Mouse (Mus musculus): ENCODE data around the gene Gale.

DNA sequence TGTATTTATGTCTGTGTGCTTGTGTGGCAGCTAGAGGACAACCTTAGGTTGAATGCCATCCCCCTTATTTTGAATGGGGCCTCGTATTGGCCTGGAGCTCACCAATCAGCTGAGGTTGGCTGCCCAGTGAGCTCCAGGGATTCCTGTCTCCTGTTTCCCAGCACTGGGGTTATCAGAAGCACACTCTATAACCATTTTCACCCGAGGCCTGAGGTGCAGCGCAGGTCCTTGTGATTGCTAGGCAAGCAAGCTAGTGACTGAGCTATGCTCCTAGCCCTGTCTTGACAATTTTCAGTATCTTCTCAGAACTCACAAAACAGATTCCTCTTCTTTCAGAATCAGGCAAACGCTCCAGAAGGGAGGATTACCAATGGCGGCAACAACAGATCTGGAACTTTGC, 21.0 kb downstream of the Gale start:
- no peak for TF ChIP-seq POLR2A (IDR thresholded peaks at IDR 0.05; ENCODE audit: low read depth, low read length)
- no peak for TF ChIP-seq CTCF (IDR thresholded peaks at IDR 0.05; ENCODE audit: borderline replicate concordance, insufficient read depth, low read length)

All from embryonic fibroblast, embryonic 13.5 days (primary cell).